ENCODE assay signal across 35 mouse cellular contexts in the genomic region with DNA sequence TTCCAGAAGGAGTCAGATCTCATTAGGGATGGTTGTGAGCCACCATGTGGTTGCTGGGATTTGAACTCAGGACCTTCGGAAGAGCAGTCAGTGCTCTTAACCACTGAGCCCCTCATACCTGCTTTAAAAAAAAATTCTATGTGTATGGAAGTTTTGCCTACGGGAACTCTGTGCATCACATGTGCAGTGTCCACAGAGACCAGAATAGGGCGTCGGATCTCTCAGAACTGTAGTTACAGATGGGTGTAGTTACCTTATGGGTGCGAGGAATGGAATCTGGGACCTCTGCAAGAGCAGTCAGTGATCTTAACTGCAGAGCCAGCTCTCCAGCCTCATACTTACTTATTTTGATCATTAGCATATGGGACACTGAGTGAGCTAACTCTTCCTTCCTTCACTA. TPM values are rescaled to one million over a fixed set of nuclear protein-coding genes. Genes with fewer than 3 reads are reported as not detected.
"Had no signal": no experiment of that assay in that cellular context is flagged by ENCODE, and none has a peak within 500 bp of the region (broad histone marks: within the 10 kb centered on the region; RNA-seq: fewer than 3 reads in every experiment).

No protein-coding gene starts in this region.

- H3K9me3 ChIP-seq: heart, embryonic 12.5 days; heart, embryonic 13.5 days; heart, embryonic 15.5 days; hindbrain, embryonic 10.5 days; hindbrain, embryonic 12.5 days; hindbrain, embryonic 13.5 days; hindbrain, embryonic 15.5 days; intestine, embryonic 15.5 days; kidney, embryonic 15.5 days had no signal

- H3K27ac ChIP-seq: heart, embryonic 13.5 days; heart, embryonic 15.5 days; hindbrain, embryonic 10.5 days; hindbrain, embryonic 12.5 days; hindbrain, embryonic 13.5 days; hindbrain, embryonic 14.5 days; hindbrain, embryonic 15.5 days; hindbrain, postnatal 0 days; intestine, embryonic 15.5 days; kidney, embryonic 15.5 days; kidney, postnatal 0 days; layer of hippocampus, adult 2 months; left cerebral cortex, adult 2 months had no signal

- H3K9ac ChIP-seq: heart, embryonic 12.5 days; heart, embryonic 13.5 days; heart, embryonic 15.5 days; hindbrain, embryonic 12.5 days; hindbrain, embryonic 13.5 days; hindbrain, embryonic 14.5 days; hindbrain, embryonic 15.5 days; intestine, embryonic 15.5 days; kidney, embryonic 15.5 days had no signal

- H3K36me3 ChIP-seq: heart, embryonic 12.5 days; heart, embryonic 13.5 days; heart, embryonic 15.5 days; hindbrain, embryonic 10.5 days; hindbrain, embryonic 12.5 days; hindbrain, embryonic 13.5 days; hindbrain, embryonic 15.5 days; intestine, embryonic 15.5 days; kidney, embryonic 15.5 days had no signal

- ATAC-seq: hindbrain, embryonic 16.5 days; hindbrain, postnatal 0 days; inflammation-experienced regulatory T-cells, adult 6 months; intestine, embryonic 15.5 days; intestine, embryonic 16.5 days; intestine, postnatal 0 days had no signal

- DNase-seq: heart, postnatal 10 days; heart, postnatal 14 days; heart, postnatal 36 days; heart, postnatal 4 days; kidney, adult 11 months; kidney, adult 18-20 months; kidney, adult 2 months; kidney, adult 8-10 months; kidney, adult 9 months; kidney, postnatal 10 days; kidney, postnatal 14 days; kidney, postnatal 25 days; kidney, postnatal 36 days; kidney, postnatal 4 days; layer of hippocampus, adult 9-11 months; layer of hippocampus, postnatal 36 days had no signal

- H3K27me3 ChIP-seq: heart, embryonic 12.5 days; heart, embryonic 13.5 days; heart, embryonic 15.5 days; hindbrain, embryonic 12.5 days; hindbrain, embryonic 13.5 days; hindbrain, embryonic 15.5 days; intestine, embryonic 15.5 days; kidney, embryonic 15.5 days had no signal

- H3K4me1 ChIP-seq: heart, embryonic 12.5 days; heart, embryonic 13.5 days; heart, embryonic 15.5 days; hindbrain, embryonic 12.5 days; hindbrain, embryonic 13.5 days; hindbrain, embryonic 15.5 days; intestine, embryonic 15.5 days; kidney, embryonic 15.5 days had no signal

- H3K4me3 ChIP-seq: heart, embryonic 12.5 days; heart, embryonic 13.5 days; heart, embryonic 15.5 days; hindbrain, embryonic 10.5 days; hindbrain, embryonic 12.5 days; hindbrain, embryonic 13.5 days; hindbrain, embryonic 15.5 days; intestine, embryonic 15.5 days; kidney, embryonic 15.5 days; layer of hippocampus, adult 2 months; left cerebral cortex, adult 2 months had no signal

- H3K4me2 ChIP-seq: heart, embryonic 11.5 days; heart, embryonic 12.5 days; heart, embryonic 13.5 days; heart, embryonic 15.5 days; hindbrain, embryonic 12.5 days; hindbrain, embryonic 13.5 days; hindbrain, embryonic 14.5 days; hindbrain, embryonic 15.5 days; intestine, embryonic 15.5 days; kidney, embryonic 15.5 days had no signal

RNA-seq across cellular contexts. Expression of a gene that starts 58.2 kb away (rescaled TPM):
- total RNA-seq: hindbrain, postnatal 0 days had no signal
